8 mouse cellular contexts compared by ENCODE assay signal in the genomic region with DNA sequence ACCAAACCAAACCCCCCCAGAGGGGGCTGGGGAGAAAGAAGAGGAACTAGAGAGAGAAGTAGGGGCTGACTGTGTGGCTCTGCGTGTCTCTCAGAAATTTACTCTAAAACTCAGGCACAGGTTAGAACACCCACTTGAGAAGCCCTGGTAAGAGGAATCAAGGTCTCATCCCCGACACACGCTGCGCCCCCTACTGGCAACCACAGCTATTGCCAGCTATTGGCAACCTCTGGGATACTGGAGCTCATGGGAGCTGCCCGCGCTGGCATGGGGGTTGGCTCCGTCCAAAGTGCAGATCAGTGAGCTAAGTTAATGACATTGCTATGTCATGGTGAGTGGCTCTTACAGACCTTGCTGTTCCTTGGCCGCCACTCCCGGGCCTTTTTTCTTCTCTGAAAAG. TPM values are rescaled to one million over a fixed set of nuclear protein-coding genes. Genes with fewer than 3 reads are reported as not detected.
DNase-seq lines count a peak whose midpoint lies in the region; ATAC-seq and TF ChIP-seq lines count a peak whose summit lies in the region.

No protein-coding gene starts in this region.

- DNase-seq in forebrain, embryonic 14.5 days (ENCODE audit: low spot score) = peak; percentile 56
- peak; percentile 51 for DNase-seq in CD4-positive helper T cell, adult 2 months (ENCODE audit: low read depth, low spot score)
- peak; percentile 52 for DNase-seq in brain, embryonic 14.5 days (ENCODE audit: low read depth)
- peak; percentile 59 to 72 for DNase-seq in left cerebral cortex, adult 18-20 months (ENCODE audit: low spot score in 2 of 2)
- DNase-seq in naive thymus-derived CD4-positive, alpha-beta T cell, adult 2 months (ENCODE audit: low read depth) = peak; percentile 73
- DNase-seq in testis, postnatal 14 days (ENCODE audit: low spot score) = peak; percentile 74

- peak; percentile 63; the same call in 1 of the 2 replicates for TF ChIP-seq CTCF in brain, embryonic 14.5 days (IDR thresholded peaks at IDR 0.05; ENCODE audit: borderline replicate concordance, extremely low read depth, insufficient read depth, insufficient read length)

- 32% methylated on average over 9 of the region's 9 CpGs for whole genome bisulfite sequencing in forebrain, embryonic 14.5 days
- 31% methylated on average over 9 of the region's 9 CpGs for WGBS in forebrain, embryonic 16.5 days

- H3K9me3 ChIP-seq in forebrain, embryonic 14.5 days (replicated peaks; ENCODE audit: control insufficient read depth, low read length) = no peaks in the 10 kb centered on the region
- H3K9me3 ChIP-seq in forebrain, embryonic 16.5 days (ENCODE audit: control insufficient read depth, low read length) = no peaks in the 10 kb centered on the region

- H3K27ac ChIP-seq in forebrain, embryonic 14.5 days (ENCODE audit: low read depth, low read length) = no peak overlapping the region
- H3K27ac ChIP-seq in forebrain, embryonic 16.5 days (ENCODE audit: low read length) = no peak overlapping the region

- no peak for ATAC-seq in forebrain, embryonic 14.5 days
- ATAC-seq in forebrain, embryonic 16.5 days = no peak
- ATAC-seq in granulocyte monocyte progenitor cell, adult 5-6 weeks (replicated peaks; ENCODE audit: poor library complexity, severe bottlenecking) = peak; percentile 74

- no peaks in the 10 kb centered on the region for H3K36me3 ChIP-seq in forebrain, embryonic 14.5 days (ENCODE audit: control insufficient read depth, insufficient read depth, low read length)
- no peaks in the 10 kb centered on the region for H3K36me3 ChIP-seq in forebrain, embryonic 16.5 days (ENCODE audit: control insufficient read depth, insufficient read depth)

- H3K4me1 ChIP-seq in forebrain, embryonic 14.5 days (ENCODE audit: control insufficient read depth, insufficient read depth, low read length) = no peaks in the 10 kb centered on the region
- H3K4me1 ChIP-seq in forebrain, embryonic 16.5 days (replicated peaks; ENCODE audit: control insufficient read depth, insufficient read depth, low read length) = no peaks in the 10 kb centered on the region; the same call in 1 of the 2 replicates

- no peak overlapping the region for H3K4me3 ChIP-seq in forebrain, embryonic 14.5 days (ENCODE audit: low read depth, low read length)
- H3K4me3 ChIP-seq in forebrain, embryonic 16.5 days (replicated peaks; ENCODE audit: low read length) = no peak overlapping the region

- H3K4me2 ChIP-seq in forebrain, embryonic 14.5 days (ENCODE audit: low read length) = no peak overlapping the region
- no peak overlapping the region for H3K4me2 ChIP-seq in forebrain, embryonic 16.5 days (ENCODE audit: low read length)

- no peak for TF ChIP-seq POLR2A in brain, embryonic 14.5 days (IDR thresholded peaks at IDR 0.05; ENCODE audit: borderline replicate concordance, extremely low read depth, insufficient read depth, insufficient read length, poor library complexity, severe bottlenecking)

- no peaks in the 10 kb centered on the region for H3K27me3 ChIP-seq in forebrain, embryonic 14.5 days (replicated peaks; ENCODE audit: control insufficient read depth, insufficient read depth, low read length)
- H3K27me3 ChIP-seq in forebrain, embryonic 16.5 days (replicated peaks; ENCODE audit: control insufficient read depth, insufficient read depth, low read length) = no peaks in the 10 kb centered on the region

- H3K9ac ChIP-seq in forebrain, embryonic 14.5 days (ENCODE audit: low read length) = no peak overlapping the region
- no peak overlapping the region for H3K9ac ChIP-seq in forebrain, embryonic 16.5 days (replicated peaks; ENCODE audit: low read depth, low read length)

RNA-seq across cellular contexts. Expression of gene Card11, which starts 37.4 kb away (rescaled TPM):
- 0.10 TPM in 1 of 2 replicates, not detected in the other for polyA plus RNA-seq in forebrain, embryonic 14.5 days (2014; fragmentation: Nextera tagmentation; extraction: Ambion mirVana)
- 0.05 TPM in 1 of 2 replicates, not detected in the other for polyA plus RNA-seq in forebrain, embryonic 16.5 days (2015; fragmentation: Nextera tagmentation; extraction: Ambion mirVana)
- polyA plus RNA-seq in brain, embryonic 14.5 days (2012; rRNA removed) = 0.06 and 0.16 TPM in 2 replicates
- 1.6 TPM in 1 of 2 replicates, not detected in the other for total RNA-seq in granulocyte monocyte progenitor cell, adult 5-6 weeks (2014; fragmentation: Nextera tagmentation)
- total RNA-seq in granulocyte monocyte progenitor cell, adult 5-6 weeks (2017) = 0.22 TPM in 1 of 2 replicates, not detected in the other
- total RNA-seq in left cerebral cortex, adult 18-20 months (2021) = under 1 TPM in 1 of 2 experiments, not detected in 1; 0.37 TPM
